Mouse (Mus musculus): ENCODE data around the gene Gm1043.

Gene Gm1043

DNA sequence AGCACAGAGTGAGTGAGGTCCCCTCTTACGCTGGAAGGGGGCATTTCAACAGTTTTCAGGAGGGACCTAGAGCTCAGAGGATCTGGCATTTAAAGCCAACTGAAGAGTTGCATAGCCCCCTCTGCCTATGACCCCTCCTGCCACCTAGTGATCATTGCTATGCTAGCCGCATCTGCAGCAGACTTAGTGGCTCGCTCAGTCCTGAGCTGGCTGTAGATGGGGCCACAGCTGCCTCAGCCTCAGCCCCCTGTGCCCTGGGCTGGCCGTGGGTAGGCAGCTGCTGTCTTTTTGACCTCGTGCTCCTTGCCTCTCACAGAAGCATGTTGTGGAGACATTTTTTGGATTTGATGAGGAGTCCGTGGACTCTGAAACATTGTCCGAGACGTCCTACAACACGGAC is 32.0 kb downstream of the Gm1043 start:
- no peak for DNase-seq (ENCODE audit: low spot score)

DNA sequence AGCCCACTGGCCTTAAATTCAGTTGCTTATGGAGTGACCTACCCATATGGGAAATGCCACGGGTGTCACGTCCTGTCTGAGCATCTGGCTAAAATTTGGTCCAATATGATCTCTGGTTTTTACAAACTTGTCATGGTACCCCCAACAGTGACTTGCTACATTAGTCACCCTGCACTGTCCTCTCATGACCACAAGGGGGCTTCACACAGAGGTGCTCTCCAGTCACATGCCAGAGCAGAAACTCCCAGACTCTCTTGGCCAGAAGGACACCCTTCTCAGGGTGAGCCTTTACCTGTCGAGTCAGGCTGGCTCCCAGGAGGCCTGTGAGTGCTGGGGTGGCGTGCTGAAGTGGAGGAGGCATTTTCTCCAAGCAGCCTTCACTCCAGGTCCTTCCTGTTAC is 33.1 kb downstream of the Gm1043 start:
- DNase-seq (ENCODE audit: low spot score), result no peak

GRCm38 (mm10) chr5:37121186-37121680 is 36.1 kb downstream of the Gm1043 start:
- no peak for DNase-seq (ENCODE audit: low spot score)

- DNase-seq (ENCODE audit: low spot score), result no peak
These were observed 46.7 kb downstream of the Gm1043 start for GRCm38 (mm10) chr5:37131841-37132240.

GRCm38 (mm10) chr5:37141745-37142144 is 56.6 kb downstream of the Gm1043 start:
- no peak for DNase-seq (ENCODE audit: low spot score)

DNA sequence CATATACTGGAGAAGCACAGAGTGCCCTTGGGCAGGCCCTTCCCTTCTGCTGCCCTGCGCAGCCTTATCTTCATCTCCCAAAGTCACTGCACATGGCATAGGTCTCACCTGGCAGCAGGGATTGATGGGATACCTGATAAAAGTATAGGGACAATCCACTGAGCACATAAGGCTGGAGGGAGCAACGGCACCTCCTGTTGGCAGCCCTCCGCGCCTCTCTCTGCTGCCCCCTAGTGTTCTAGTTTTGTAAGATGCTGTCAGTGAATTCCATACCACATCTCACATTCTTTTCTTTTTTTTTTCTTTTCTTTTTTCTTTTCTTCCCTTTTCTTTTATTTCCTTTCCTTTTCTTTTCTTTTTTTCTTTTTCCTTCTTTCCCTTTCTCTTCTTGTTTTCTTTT is 62.4 kb downstream of the Gm1043 start:
- DNase-seq (ENCODE audit: low spot score), result peak; percentile 22

DNA sequence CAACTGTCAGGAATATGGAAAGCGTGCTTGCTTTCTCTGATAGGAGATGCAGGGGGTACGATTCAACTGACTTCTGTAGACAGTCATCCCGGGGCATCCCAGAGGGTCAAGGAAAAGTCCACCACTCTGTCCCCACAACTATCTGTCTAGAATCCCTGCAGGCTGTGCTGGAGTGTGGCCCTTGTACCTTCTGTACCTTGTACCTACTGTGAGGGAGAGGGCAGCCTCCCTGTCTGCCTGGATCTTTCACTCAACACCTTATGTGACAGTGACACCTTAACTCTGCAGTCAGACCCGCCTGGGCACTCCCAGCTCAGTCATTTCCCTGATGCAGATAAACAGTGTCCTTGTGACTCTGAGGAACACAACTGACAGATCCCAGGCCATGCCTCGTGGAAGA is 65.5 kb downstream of the Gm1043 start:
- no peak for DNase-seq (ENCODE audit: low spot score)

DNA sequence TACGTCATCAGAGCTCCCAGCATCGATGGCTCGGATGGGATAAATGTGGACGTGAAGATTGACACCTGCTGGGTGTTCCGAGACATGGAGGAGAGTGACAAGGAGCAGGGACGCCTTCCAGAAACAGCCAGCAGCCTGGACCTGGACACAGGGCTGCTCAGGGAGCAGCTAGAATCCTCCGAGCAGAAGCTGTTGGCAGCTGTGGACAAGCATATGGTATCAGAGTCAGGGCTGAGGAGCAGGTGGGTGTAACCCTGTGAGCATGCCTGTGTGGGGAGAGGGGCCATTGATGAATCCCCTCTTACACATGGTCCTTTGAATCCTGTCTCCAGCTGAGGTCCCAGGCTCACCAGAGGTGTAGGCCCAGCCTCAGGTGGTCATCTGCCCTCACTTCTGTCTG is 69.3 kb downstream of the Gm1043 start:
- no peak for DNase-seq (ENCODE audit: low spot score)

- no peak for DNase-seq (ENCODE audit: low spot score)
These were observed 73.2 kb downstream of the Gm1043 start for GRCm38 (mm10) chr5:37158408-37158807.

- peak; percentile 71 for DNase-seq (ENCODE audit: low spot score)
These were observed 78.0 kb downstream of the Gm1043 start for GRCm38 (mm10) chr5:37162871-37163781.

DNA sequence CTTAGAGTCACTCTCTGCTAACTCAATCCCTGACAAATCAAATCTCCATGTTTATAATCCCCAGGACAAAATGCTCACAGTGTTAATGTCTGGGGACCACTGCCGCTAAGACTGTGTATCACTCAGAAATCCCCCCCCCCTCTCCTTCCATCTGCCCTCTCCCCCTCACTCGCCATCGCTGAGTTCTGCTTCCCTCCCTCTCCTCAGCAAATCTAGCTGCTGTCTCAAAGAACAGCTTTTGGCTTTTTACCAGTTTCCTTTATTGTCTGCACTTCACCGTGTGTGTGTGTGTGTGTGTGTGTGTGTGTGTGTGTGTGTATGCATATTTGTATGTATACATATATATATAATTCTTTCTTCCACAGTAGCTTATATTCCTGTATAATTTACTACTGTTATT is 91.3 kb downstream of the Gm1043 start:
- no peak for DNase-seq (ENCODE audit: low spot score)

DNA sequence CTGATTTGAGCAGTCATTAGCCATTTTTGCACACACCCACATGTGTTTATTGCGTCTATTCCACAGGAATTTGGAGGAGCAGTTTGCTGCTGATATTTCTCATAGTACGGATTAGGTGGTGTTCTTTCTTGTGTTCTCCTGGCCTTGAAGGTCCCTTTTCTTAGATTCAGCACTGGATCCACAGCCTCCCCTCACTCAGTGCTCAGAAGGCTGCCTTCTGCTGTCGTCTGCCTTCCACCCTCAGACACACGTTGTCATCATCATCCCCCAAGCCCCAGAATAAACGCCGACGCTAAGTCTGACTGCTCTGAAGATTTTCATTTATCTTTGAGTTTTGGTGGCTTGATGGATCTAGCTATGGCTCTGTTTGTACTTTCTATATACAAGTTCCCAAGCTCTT is 91.9 kb downstream of the Gm1043 start:
- no peak for DNase-seq (ENCODE audit: low spot score)

GRCm38 (mm10) chr5:37178811-37179210 is 93.6 kb downstream of the Gm1043 start:
- DNase-seq (ENCODE audit: low spot score), result no peak

DNA sequence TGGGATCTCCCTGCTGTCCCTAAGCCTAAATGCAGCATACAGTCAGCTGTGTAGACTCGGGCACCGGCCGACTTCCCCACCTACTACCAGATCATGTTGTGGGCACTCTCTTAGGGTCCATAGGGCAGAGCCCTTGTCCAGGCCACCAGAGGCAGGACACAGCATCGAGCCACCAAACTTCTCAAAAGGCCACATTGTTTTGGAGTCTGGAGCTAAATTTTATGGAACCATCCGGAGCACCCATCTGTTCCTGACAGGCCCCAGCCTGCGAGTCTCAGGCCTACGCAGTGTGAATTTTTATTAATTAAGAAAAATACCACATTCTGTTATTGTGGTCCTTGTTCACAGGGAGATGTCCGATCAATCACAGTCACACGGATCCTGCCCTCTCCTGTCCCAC is 94.7 kb downstream of the Gm1043 start:
- no peak for DNase-seq (ENCODE audit: low spot score)

GRCm38 (mm10) chr5:37180624-37181023 is 95.5 kb downstream of the Gm1043 start:
- no peak for DNase-seq (ENCODE audit: low spot score)

- DNase-seq (ENCODE audit: low spot score), result no peak
These were observed 99.4 kb downstream of the Gm1043 start for GRCm38 (mm10) chr5:37184605-37185004.

GRCm38 (mm10) chr5:37190378-37190777 is 105.2 kb downstream of the Gm1043 start:
- no peak for DNase-seq (ENCODE audit: low spot score)

DNA sequence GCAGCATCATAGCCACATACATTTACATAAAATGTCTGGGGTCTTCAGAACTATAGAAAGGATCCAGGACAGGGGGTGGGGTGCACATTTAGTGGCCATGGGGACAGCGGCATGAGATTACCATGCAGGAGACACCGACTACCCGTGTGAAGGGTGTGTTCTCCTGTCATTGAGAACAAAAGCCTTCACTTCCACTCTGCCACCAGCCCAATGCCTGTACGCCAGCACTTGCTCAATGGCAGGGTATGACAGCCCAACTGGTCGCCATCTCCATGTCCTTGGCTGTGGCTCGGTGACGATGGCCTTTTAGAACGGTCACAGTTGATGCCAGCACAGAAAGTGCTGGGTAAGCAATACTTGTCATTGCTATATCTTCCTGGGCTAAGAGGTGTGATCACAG is 111.0 kb downstream of the Gm1043 start:
- DNase-seq (ENCODE audit: low spot score), result no peak

DNA sequence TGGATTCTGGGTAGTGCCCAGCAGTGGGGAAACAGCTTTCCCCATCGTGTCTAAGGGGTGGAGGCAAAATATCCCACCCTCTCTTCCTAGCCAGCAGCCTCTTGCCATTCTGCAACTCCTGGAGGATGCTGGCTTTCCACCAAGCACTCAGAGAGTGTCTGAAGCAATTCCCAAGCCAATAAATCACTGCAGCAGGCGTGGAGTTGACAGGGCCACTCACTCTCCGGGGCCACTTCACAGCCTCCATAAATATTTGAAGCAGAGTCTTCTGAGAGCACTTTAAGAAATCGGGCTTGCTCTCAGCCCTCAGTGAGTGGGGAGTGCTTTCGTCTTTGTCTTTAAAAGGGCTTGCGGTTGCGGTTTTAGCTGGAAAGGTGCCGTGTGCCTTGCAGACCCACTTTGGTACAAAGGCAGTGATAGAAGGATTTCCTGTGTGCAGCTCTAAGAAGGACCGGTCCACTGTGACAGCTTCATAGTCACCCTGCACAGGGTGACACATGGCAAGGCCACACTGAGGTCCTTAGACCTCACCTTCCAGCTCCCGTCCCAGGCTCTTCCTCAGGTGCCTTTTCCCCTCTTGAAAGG is 111.6 kb downstream of the Gm1043 start:
- no peak for DNase-seq (ENCODE audit: low spot score)

DNA sequence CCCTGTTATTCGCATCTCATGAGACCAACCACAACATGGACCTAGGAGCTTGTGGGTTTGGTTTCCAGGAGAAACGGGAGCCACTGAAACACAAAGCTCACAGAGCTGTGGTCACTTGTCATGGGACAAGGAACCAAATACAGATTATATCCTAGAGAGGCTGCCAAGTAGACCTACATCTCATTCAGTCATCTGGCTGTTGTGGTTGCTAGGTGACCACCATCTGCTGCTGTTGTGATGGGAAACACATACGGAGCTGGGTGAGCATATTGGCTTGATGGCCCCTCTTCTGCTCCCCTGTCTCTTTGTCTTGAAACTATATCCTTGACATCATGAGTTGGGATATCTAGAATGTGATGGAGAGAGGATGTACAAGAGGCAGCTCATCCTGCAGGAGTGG is 112.3 kb downstream of the Gm1043 start:
- DNase-seq (ENCODE audit: low spot score), result no peak

DNA sequence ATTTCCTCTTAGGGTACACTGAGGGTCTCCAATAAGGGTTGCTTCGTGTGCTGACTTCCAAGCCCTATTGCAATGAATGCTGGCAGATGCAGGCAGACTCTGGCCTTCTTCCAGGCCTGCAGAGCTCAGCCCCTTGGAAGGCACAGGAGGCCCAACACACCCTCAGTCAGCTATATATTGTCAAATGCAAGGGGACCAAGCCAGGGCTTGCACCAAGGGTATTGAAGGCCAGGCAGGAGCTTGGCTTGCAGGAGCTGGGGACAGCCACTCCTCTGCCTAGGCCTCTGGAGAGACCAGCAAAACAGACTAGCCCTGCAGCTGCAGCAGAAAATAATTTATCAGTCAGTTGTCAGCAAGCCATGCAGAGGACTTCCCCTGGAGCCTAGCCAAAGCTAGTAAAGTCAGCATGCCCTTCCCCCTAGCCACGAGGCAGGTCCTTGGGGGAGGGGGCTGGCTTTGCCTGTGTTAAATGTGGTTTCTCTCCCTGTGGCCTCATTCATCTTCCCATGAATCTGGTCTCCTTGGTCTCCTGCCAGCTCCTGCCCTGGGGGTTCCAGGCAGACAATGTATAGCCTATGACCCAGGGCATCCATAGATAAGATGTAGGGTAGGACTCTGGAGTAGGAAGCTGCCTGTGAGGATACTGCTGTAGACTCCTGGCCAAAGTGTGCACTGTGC is 113.0 kb downstream of the Gm1043 start:
- DNase-seq (ENCODE audit: low spot score), result no peak

- DNase-seq (ENCODE audit: low spot score), result no peak
These were observed 117.1 kb downstream of the Gm1043 start for GRCm38 (mm10) chr5:37202285-37202684.

DNA sequence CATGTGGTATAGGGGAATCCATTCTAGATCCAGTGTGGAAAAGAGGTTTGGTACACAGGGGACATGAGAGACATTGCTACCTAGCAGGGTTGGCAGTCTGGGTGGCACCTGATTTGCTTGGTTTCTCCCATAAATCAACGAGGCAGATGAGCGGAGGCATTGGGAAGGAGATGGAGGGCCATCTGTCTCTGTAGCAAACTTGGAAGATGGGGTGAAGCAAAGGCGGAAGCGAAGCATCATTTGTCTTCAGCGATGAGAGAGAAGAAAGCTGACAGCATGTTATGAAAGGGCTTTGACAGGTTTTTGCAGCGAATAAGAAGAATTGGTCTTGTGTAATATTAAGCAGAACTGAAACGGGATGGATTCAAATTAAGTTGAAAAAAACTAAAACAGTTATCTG is 119.7 kb downstream of the Gm1043 start:
- DNase-seq (ENCODE audit: low spot score), result no peak
